Mouse (Mus musculus): ENCODE measurements around the gene Zscan21.
"Not testable (repeated sequence)": the region's sequence is repeated elsewhere in the genome, so short reads cannot be mapped to it uniquely, and the experiment has no call there.

Gene Zscan21

GRCm38 (mm10) chr5:138116255-138117198 lies at the start of gene Zscan21:
Gene Zscan21, plus strand, starts transcription at chr5:138116903.
- peak; percentile 82 for DNase-seq (ENCODE audit: low read depth, low spot score)

GRCm38 (mm10) chr5:138073803-138074202 lies 42.9 kb upstream of the Zscan21 start:
- DNase-seq (ENCODE audit: low read depth, low spot score): no peak

GRCm38 (mm10) chr5:138075684-138076083 lies 41.0 kb upstream of the Zscan21 start:
- DNase-seq (ENCODE audit: low read depth, low spot score): no peak

- DNase-seq (ENCODE audit: low read depth, low spot score): no peak
Measured at GRCm38 (mm10) chr5:138076148-138076547, 40.6 kb upstream of the Zscan21 start.

- no peak for DNase-seq (ENCODE audit: low read depth, low spot score)
Measured at GRCm38 (mm10) chr5:138080456-138080855, 36.2 kb upstream of the Zscan21 start.

- DNase-seq (ENCODE audit: low read depth, low spot score): no peak
Measured at GRCm38 (mm10) chr5:138081446-138081845, 35.3 kb upstream of the Zscan21 start.

- no peak for DNase-seq (ENCODE audit: low read depth, low spot score)
Measured at GRCm38 (mm10) chr5:138083318-138083900, 33.3 kb upstream of the Zscan21 start.

GRCm38 (mm10) chr5:138083936-138084335 lies 32.8 kb upstream of the Zscan21 start:
- DNase-seq (ENCODE audit: low read depth, low spot score): no peak

GRCm38 (mm10) chr5:138084507-138084906 lies 32.2 kb upstream of the Zscan21 start:
- DNase-seq (ENCODE audit: low read depth, low spot score): no peak

GRCm38 (mm10) chr5:138084996-138085395 lies 31.7 kb upstream of the Zscan21 start, which contains the start of gene Zkscan1:
Gene Zkscan1, plus strand, starts transcription at chr5:138085084.
- peak; percentile 94 for DNase-seq (ENCODE audit: low read depth, low spot score)

GRCm38 (mm10) chr5:138085421-138085911 lies 31.2 kb upstream of the Zscan21 start:
- peak; percentile 16 for DNase-seq (ENCODE audit: low read depth, low spot score)

- no peak for DNase-seq (ENCODE audit: low read depth, low spot score)
Measured at GRCm38 (mm10) chr5:138086842-138087241, 29.9 kb upstream of the Zscan21 start.

- DNase-seq (ENCODE audit: low read depth, low spot score): no peak
Measured at GRCm38 (mm10) chr5:138088366-138088765, 28.3 kb upstream of the Zscan21 start.

- no peak for DNase-seq (ENCODE audit: low read depth, low spot score)
Measured at GRCm38 (mm10) chr5:138089108-138089551, 27.6 kb upstream of the Zscan21 start.

GRCm38 (mm10) chr5:138090271-138090670 lies 26.4 kb upstream of the Zscan21 start:
- no peak for DNase-seq (ENCODE audit: low read depth, low spot score)

GRCm38 (mm10) chr5:138090737-138091136 lies 26.0 kb upstream of the Zscan21 start:
- DNase-seq (ENCODE audit: low read depth, low spot score): no peak

- no peak for DNase-seq (ENCODE audit: low read depth, low spot score)
Measured at GRCm38 (mm10) chr5:138092771-138093170, 23.9 kb upstream of the Zscan21 start.

GRCm38 (mm10) chr5:138094474-138094873 lies 22.2 kb upstream of the Zscan21 start:
- no peak for DNase-seq (ENCODE audit: low read depth, low spot score)

GRCm38 (mm10) chr5:138104976-138105375 lies 11.7 kb upstream of the Zscan21 start:
- DNase-seq (ENCODE audit: low read depth, low spot score): no peak

- no peak for DNase-seq (ENCODE audit: low read depth, low spot score)
Measured at GRCm38 (mm10) chr5:138107130-138107529, 9.6 kb upstream of the Zscan21 start.

GRCm38 (mm10) chr5:138109847-138110396 lies 6.8 kb upstream of the Zscan21 start:
- not testable (repeated sequence) for DNase-seq (ENCODE audit: low read depth, low spot score)
